Mouse (Mus musculus) layer of hippocampus, adult 18-20 months (tissue): Measurements from ENCODE around the gene Fgl2. TPM values are rescaled to one million over a fixed set of nuclear protein-coding genes. Genes with fewer than 3 reads are reported as not detected.

Source experiments
- total RNA-seq, 2 experiments: library from RNA; stranded (reverse); gene quantifications; 2 replicates each; pipeline ENCODE4 v1.2.3; 2021

Fgl2 gene
- total RNA-seq, 2 experiments from 2014 or later: 1.9 to 2.0 TPM

Other genes starting within 250 kb of the Fgl2 start
- gene Gsap, start 186.4 kb upstream of the Fgl2 start, total RNA-seq: 1 to 10 TPM; 6.3 to 6.5 TPM
- under 1 TPM; 0.48 to 0.69 TPM for gene Ccdc146, start 52.0 kb downstream of the Fgl2 start, total RNA-seq
- 10 to 100 TPM; 12.7 to 14.1 TPM for gene Fam185a, start 52.3 kb downstream of the Fgl2 start, total RNA-seq
- under 1 TPM; 0.15 to 0.20 TPM for gene Lrrc17, start 170.9 kb downstream of the Fgl2 start, total RNA-seq